Mouse (Mus musculus): ENCODE results near the gene Wnt10a.

The Wnt10a gene

DNA sequence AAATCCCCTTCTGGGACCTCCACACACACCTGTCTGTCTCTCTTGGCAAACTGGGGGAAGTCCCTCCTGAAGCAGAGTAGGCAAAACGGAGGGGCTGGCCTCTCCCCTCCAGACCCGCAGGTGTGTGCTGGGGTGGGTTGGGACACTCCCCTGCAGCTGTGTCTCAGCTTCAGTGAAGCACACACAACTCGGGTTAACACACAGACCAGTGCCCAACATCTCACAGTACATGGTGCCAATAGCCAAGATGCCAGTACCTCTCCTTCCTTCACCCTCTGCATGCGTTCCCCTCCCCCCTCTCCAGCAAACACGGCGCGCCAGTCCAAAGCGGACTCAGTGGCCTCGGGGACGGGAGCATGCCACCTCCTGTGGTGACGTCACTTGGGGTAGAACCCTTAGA lies at the start of gene Wnt10a:
Wnt10a (plus strand) TSS at position 268 of the 400 bp plus-strand sequence.
- DNase-seq (ENCODE audit: low read depth, low spot score), result no peak

DNA sequence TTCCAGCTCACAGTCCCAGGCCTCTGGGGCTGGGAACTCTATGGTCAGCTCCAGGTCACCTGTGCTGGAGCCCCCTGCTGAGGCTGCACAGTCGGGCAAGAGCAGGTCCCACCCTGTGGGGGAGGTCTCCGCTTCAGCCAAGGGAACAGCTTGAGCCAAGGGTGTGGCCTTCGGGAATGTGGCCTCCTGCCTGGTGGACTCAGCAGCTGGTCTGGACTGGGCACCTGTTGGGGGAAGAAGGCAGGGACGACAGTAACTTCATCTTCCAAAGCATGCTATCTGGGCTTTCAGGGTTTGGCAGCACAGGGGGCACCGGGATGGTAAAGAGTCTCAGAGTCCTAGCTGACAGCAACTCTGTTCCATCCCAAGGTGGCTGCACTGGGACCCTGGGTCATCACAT lies 44.0 kb upstream of the Wnt10a start:
- no peak for DNase-seq (ENCODE audit: low read depth, low spot score)

DNA sequence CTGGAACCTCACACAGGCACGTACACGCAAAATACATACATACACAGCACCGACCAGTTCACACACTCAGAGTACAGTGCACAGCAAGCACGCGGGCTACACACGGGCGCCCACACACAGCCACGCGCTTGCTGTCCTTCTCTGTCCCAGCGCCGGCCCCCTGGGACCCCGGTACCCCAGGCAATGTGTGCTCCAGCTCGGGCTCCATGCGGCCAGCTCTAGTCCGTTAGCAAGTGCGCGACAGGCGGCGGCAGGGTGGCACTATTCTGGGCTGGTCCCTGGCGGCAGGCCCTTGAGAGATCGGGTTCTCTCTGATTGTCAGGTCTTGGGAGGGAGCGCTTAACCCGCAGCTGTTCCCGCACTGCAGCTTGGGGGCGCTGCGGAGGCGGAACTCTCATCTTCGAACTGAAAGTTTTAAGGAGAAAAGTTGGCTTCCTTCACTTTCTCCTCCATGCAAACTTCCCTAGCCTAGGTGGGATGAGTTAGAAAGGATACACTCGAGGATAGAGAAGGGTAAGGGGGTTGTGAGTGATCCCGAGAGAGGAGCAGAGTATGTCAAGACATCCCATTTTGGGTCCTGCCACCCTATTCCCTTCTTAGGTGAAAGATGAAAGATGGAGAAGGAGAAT lies 42.6 kb upstream of the Wnt10a start, which contains the start of gene Prkag3:
Prkag3 (minus strand) TSS at position 579 of the 629 bp plus-strand sequence.
- DNase-seq (ENCODE audit: low read depth, low spot score), result peak; percentile 85

DNA sequence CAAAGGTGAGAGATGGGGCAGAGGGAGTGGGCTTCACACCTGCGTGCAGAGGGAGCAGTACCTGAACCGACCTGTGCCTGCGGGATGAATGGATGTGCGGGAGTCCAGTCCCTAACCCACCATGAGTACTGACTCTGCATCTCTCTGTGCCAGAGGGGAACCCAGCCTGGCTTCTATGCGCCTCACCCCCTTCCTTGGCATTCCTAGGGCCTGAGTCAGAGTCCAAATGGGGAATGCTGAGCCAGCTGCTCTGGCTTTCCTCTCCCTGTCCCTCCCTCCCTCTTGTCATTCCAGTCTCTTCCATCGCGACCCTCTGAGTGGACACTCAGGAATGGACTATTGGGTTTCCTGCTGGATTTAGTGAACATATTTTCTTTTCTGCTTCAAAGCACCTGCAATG lies 42.0 kb upstream of the Wnt10a start:
- no peak for DNase-seq (ENCODE audit: low read depth, low spot score)

DNA sequence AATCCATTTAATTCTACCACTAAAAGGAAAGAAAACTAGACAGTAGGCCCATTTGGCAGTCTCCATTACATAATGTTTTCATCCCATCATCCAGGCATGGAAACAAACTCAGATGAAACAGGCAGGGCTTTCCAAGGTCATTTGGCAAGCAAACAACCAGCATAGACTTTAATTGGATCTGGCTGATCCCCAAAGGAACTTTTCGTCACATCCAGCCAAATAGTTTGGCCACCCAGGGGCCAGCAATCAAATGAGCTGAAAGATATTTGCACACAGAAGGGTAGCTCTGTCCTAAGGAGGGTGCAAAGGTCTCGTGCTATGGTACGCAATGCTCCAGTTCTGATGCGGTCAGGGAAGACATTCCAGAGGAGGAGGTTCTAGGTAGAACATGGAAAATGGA lies 40.6 kb upstream of the Wnt10a start:
- no peak for DNase-seq (ENCODE audit: low read depth, low spot score)

DNA sequence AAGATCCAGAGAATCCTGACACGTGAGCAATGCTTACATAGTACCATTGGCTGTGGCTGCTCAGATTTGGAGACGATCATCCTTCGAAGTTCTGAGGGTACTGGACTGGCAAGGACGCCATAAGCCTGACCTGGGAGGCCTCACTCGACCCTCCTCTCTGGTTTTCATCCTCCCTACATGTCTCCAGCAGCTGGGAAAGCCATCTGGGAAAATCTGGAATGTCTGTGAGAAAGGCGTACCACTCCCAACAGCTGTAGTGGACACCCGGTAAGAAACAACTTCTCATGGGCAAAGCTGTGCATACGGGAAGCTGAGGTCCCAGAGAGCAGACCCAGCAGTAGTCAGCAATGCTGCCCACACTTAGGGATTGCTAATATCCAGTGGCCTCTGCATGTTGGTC lies 39.2 kb upstream of the Wnt10a start:
- DNase-seq (ENCODE audit: low read depth, low spot score), result no peak

DNA sequence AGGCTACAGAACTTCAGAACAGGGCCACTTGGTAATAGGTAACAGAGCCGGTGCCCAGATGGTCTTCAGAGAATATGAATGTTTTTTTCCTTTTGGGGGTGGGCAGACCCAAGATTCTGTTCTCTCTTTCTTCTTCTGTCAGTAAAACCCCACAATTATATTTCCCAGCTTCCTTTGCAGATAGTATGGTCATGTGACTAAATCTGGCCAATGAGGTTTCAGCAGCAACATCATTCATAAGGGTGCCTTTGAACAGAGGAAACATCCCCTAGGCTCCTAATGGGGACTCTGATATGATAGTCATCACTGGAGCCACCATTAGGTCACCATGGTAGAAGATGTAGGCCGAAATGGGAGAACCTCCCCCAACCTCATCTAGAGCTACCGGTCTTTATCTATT lies 38.5 kb upstream of the Wnt10a start:
- no peak for DNase-seq (ENCODE audit: low read depth, low spot score)

DNA sequence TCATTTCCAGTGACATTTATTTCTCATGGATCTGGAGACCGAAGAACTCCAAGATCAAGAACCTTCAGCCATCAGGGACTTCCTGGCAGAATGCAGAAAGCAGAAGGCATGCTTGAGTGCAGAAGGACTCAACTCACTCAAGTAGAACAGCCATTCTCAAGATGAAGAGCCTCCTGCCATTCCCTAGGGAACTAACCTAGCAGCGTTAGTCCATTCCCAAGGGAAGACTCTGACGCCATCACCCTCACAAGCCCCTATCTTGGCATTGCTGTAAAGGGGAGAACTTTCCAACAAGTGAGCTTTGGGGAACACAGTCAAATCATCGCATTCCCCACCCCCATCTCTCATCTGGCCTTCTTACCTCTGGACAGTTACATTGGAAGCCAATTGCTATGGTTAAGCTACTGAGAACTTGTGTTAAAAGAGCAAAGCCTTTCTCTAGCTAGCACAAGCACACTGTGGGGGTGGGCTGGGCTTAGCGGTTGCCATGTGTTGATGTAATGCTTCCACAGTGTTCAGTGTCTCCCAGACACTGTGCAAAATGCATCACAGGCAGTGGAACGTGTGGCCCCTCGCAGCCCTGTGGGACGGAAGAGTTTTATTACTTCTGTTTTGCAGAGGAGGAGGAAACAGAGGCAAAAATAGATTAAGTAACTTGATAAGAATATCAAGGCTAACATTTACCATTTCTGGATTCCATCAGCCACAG lies 37.9 kb upstream of the Wnt10a start:
- DNase-seq (ENCODE audit: low read depth, low spot score), result no peak

DNA sequence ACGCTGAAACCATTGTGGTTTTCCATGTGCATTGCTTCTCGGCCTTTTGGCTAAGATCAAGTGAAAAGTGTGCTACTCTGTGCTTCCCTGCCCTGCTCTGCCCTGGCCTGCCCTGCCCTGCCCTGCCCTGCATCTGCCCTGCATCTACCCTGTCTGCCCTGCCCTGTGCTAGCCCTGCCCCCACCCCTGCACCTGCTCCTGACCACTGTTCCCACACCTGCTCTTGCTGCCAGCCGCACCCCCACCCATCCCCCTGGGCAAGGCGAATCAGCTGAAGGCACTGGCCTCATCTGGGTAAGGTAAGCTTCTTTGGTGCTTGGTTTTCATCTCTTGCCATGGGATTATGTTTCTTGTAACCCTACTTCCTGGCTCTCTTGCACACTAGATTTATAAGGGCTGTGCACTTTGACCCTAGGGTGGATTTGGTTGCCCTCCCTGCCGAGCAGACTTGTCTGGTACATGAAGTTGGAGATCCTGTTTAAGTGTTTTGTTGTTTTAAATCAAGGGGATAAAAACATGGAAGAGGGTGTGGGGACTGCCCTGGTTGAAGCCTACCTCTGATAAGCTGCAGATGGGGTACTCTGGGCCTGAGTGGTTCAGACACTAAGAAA lies 37.0 kb upstream of the Wnt10a start:
- DNase-seq (ENCODE audit: low read depth, low spot score), result no peak

DNA sequence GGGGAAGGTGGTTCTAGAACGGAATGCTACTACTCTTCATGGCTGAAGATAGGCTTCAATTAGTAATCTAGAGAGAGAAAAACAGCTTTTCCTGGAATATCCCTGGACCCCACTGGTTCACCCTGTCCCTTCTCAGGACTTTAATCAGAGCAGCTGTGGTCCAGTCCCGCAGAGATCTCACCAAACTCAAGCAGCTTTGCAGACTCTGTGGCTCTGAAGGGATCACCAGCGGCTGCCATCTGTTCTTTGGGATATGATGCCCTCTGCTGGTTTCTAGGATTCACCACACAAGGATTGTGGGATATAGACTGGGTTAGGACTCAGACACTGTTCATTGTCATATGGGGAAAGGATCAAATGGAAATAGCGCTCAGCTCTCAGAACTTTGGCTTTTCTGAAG lies 31.5 kb upstream of the Wnt10a start:
- DNase-seq (ENCODE audit: low read depth, low spot score), result peak; percentile 77

DNA sequence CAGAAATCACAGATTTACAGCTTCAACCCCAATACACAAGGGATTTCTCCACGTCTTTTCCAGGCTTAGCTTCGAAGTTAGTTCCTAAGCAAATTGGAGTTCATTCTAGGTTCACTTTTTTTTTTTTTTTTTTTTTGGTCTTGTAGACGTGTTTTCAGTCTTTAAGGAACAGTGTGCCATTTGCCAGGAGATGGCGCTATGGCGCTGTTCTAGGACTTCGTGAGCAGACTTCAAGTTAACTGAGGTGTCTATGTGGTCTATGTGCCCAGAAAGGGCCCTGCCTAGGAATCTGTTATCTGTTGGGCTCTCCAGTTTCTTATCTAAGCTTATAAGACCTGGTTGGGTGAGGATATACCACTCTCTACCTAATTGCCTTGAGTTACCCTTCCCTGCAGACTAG lies 28.2 kb upstream of the Wnt10a start:
- DNase-seq (ENCODE audit: low read depth, low spot score), result peak; percentile 96

DNA sequence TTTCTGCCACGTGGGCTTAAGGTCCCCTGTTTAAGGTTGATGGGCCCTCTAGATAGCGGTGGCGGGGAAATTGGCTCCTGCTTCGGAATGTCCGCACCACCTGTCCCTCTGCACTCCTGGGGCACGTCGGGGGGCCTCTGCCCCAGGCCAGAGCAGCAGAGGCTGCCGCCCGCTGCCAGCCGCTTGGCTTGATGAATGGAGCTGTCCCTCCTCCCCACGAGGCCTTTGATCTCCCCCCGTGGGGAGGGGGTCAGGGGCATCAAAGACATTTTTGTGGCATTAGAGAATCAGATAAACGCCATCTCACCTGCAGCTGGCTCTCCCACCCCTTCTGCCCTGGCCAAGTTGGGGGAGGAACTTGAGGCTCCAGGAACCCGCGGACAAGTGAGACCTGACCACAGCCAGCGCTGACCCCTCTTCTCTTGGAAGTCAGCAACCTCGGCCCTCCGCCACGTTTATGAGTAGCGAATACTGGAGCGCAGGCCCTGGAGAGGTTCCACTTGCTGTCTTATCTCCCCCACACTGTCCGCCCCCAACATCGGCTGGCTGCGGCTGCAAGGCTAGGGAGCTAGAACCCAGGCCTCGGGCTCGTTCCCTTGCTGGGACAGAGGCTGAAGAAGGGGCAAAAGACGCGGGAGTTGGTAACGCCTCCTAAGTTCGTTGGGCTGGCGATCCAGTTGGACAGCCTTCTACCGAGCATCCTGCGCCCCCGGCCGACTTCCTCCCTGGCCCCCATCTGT lies 20.4 kb upstream of the Wnt10a start:
- DNase-seq (ENCODE audit: low read depth, low spot score), result peak; percentile 59

DNA sequence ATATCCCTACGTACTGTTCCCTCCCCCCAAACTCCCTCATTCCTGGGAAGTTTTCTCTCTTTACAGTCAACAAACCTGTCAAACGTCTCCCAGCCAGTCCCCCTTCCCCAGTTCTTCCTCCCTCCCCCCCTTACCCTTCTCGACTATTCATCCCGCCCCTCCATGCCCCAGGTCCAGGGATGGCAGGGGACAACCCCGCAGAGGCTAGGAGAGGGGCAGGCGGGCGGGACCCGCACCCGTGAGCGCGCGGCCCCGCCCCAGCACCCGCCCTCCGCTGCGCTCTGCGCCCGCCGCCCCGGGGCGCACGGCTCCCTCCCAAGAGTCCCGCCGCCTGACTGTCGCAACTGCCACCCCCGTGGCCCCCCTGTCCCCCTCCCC lies 19.9 kb upstream of the Wnt10a start:
- no peak for DNase-seq (ENCODE audit: low read depth, low spot score)

DNA sequence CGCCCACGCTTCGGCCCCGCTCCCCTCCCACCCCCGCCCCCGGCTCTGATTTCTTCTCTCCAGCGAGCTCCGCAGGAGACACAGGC lies 19.6 kb upstream of the Wnt10a start, which contains the start of gene Wnt6:
Wnt6 (plus strand) TSS at position 48 of the 86 bp plus-strand sequence.
- no peak for DNase-seq (ENCODE audit: low read depth, low spot score)

DNA sequence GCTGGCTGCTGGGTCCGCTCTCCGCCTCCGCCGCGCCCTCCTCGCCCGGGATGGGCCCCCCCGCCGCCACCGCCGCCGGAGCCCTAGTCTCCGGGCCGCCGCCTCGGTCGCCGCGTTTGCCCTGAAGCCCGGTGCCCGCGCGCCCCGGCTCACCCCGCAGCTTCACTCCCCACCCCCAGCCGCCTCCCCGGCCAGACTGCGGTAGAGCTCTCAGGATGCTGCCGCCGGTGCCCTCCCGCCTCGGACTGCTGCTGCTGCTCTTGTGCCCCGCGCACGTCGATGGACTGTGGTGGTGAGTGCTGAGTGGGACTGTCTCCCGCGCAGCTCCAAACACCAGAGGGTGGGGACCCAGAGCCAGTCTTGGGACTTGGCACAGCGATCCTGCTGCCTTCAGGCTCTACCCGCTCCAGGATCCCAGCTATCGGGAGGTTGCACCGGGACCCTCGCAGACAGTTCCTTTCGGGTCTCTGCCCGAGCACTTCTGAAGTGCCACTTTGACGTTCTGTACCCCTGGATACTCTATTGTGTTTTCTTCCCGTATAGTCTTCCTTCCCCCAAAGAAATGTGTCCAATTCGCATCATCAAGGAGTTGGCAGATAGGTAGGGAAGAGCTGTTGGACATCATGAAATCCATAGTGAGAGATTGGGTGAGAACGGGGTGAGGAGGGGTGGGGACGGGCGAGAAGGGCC lies 19.2 kb upstream of the Wnt10a start:
- peak; percentile 51 for DNase-seq (ENCODE audit: low read depth, low spot score)

DNA sequence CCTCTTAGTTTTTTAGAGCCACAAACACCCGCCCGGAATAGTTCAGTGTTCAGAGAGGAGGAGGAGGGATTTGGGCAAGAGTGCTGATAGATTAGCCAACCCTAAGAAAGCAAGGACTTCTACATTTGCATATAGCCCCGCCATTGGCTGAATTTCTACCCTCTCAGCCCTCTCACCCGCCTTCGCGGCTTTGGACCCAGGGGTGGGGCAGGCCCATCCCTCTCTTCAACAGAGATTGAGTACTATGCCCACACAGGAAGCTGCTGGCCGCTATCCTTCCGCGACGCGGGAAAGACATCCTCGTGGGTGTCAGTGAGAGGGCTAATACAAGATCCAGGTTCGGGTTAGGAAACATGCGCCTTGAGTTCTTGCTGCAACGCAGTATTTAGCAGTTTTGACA lies 18.2 kb upstream of the Wnt10a start:
- DNase-seq (ENCODE audit: low read depth, low spot score), result peak; percentile 93

DNA sequence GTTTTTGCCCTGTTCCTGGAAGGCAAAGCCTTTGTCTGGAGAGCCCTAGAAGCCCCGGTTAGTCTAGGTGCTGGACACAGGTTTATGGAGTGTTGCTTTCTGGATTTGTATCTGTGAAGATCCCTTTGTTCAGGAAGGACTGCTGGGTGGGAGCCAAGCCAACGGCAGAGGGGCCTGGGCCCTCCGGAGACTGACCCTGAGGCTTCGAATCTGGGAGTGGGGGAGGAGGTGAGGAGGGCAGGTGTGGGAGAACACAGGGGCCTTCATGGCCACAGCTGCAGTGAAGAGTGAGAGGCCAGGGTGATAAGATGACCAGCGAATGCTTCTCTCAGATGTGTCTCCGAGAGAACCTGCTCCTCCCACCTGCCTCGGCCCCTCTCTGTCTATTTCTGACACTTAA lies 17.3 kb upstream of the Wnt10a start:
- DNase-seq (ENCODE audit: low read depth, low spot score), result no peak

DNA sequence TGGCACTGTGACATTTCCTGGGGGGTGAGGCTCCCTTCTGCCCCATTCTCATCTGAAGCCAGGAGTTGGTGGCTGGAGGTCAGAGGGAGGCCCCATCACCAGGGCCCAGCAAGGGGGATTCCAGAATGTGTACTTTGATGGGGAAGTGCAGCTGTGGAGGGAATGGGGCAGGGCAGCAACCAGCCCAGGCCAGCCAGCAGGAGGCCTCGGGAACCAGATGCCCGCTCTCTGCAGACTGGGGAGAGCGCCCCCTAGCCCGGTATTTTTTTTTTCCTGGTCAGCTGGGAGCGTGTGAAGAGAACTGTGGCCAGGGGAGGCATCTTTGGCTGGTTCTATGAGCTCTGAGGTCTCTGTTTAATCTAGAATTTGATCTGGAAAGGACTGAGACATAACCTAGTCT lies 15.5 kb upstream of the Wnt10a start:
- peak; percentile 60 for DNase-seq (ENCODE audit: low read depth, low spot score)

DNA sequence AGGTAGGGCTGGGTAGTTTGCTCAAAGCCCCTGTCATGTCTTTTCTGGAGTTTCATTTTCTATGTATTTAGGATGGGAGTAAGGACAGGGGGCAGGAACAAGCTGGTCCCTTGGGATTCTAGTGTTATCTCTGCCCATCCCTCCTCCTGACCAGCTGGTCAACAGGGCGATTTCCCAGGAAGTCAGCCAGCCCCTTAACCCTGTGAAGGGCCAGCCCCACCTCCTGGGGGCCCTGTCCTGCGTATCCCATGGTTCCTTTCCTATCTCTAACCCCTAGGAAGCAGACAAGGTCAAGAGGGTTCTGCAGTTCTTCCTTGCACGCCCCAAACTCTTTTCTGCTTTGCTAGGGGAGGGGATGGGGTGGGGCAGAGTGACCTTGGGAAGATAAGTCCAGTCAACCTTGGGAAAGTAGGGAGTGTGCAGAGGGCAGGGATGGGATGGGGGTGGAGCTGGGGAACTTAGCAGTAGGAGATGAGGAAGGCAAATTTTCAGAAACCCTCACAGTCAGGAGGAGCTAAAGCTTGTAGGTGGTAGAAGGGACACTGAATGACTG lies 12.3 kb upstream of the Wnt10a start:
- peak; percentile 87 for DNase-seq (ENCODE audit: low read depth, low spot score)

DNA sequence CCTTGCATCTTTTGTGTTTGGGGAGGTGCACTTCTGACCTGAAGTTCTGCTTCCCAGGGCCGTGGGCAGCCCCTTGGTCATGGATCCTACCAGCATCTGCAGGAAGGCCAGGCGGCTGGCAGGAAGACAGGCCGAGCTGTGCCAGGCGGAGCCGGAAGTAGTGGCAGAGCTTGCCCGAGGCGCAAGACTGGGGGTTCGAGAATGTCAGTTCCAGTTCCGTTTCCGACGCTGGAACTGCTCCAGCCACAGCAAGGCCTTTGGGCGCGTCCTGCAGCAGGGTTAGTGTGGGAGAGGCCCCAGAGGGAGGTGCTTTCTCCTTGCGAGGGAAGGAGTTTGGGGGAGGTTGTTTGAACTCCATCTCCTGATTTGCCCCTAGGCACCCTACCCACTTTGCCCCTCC lies 9.3 kb upstream of the Wnt10a start:
- DNase-seq (ENCODE audit: low read depth, low spot score), result no peak

DNA sequence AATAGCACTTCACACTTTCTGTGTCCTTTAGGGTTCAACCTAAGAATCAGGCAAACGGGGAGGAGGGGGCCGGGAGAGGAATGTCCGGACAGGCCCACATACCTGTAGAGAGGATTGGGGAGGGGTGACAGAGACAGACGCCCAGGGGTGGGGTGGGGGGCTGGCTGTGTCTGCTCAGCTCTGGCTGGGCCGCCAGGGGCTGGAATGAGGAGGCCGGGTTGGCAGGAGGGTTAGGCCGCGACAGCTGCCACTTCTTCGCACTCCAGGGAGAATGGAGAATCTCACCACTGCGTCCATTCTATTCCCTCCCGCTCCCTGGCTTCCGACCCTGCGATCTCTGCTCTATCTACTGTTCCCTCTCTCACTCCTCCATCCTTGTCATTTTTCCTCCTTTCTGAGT lies 7.8 kb upstream of the Wnt10a start:
- DNase-seq (ENCODE audit: low read depth, low spot score), result no peak

Measured in ES-CJ7 (cell line).